Mouse (Mus musculus): ENCODE results near the gene Chic2. TPM values are rescaled to one million over a fixed set of nuclear protein-coding genes. Genes with fewer than 3 reads are reported as not detected.
A peak's percentile ranks its signal among the peaks of the same experiment; 100 is the strongest.

Chic2 gene
- polyA plus RNA-seq, 1 experiment from 2014 or later = 27.1 TPM

DNA sequence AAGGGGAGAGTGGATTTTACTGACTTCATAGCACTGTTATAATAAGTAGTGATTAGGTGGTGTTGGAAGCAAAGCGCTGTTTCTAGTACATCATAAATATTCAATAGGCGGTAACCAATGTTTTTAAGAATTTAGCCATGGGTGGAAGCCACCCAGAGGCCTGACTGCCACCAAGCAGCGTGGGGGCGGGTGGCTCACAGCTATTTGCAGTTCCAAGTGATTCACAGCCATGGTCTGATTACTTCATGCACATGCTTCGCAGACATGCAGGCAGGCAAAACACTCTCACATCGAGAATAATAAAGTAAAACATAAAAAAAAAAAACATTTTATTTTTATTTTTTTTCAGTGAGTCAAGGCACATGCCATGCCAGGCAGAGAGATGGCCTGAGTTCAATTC, 75.2 kb downstream of the Chic2 start:
- Histone ChIP-seq H3K9me3 (replicated peaks) (no peaks in the 10 kb centered on the region), H3K4me3 (replicated peaks) (no peak overlapping the region), H3K4me1 (peaks cover 5% of the 10 kb centered on the region), H3K27me3 (no peaks in the 10 kb centered on the region), H3K9ac (no peak overlapping the region), H3K36me3 (no peaks in the 10 kb centered on the region), H3K27ac (no peak overlapping the region), H3K4me2 (no peak overlapping the region)
- no peak for ATAC-seq (replicated peaks; ENCODE audit: low FRiP score)
- 88% methylated on average over 6 of the region's 6 CpGs for WGBS

DNA sequence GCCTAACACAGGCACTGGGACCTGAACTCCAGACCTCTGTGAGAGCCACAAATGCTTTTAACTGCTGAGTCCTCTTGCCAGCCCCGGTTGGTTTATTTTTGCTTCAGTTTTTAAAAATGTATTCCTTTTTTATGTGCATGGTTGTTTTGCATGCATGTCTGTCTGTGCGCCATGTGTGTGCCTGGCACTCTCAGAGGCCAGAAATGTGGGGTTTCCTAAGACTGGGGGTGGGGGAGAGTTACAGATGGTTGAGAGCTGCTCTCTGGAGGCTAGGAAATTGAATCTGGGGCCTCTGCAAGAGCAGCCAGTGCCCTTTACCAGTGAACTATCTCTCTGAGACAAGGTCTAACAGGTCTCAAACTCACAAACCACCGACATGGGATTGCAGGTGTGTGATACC, 76.7 kb downstream of the Chic2 start:
- H3K9ac ChIP-seq = no peak overlapping the region
- 85% methylated on average over 3 of the region's 3 CpGs for whole genome bisulfite sequencing
- H3K36me3 ChIP-seq = no peaks in the 10 kb centered on the region
- H3K4me1 ChIP-seq = no peaks in the 10 kb centered on the region
- H3K27me3 ChIP-seq = no peaks in the 10 kb centered on the region
- no peak overlapping the region for H3K4me2 ChIP-seq
- no peaks in the 10 kb centered on the region for H3K9me3 ChIP-seq (replicated peaks)
- no peak for ATAC-seq (replicated peaks; ENCODE audit: low FRiP score)
- H3K27ac ChIP-seq = no peak overlapping the region
- H3K4me3 ChIP-seq (replicated peaks) = no peak overlapping the region

DNA sequence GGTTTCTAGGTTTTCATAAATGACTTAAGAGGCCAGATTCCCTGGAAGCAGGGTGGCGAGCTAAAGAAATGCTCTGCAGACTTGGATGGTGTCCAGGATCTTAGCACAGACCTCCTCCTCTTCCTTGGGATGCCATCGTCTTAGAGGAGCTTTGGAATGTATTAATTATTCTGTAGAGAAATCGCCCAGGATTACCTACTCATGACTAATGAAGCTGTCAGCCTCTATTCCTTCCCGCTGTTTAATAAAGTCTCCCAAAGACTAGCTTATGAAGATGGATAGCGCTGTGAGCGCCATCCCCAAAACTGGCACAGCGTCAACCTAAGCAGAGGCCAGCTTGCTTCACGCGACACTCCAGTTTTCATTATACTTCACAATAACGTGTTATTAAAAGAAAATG, 77.7 kb downstream of the Chic2 start:
- Histone ChIP-seq H3K36me3 (no peaks in the 10 kb centered on the region), H3K27ac (no peak overlapping the region), H3K9me3 (replicated peaks) (no peaks in the 10 kb centered on the region), H3K4me3 (replicated peaks) (no peak overlapping the region), H3K4me2 (no peak overlapping the region), H3K27me3 (no peaks in the 10 kb centered on the region), H3K4me1 (no peaks in the 10 kb centered on the region), H3K9ac (no peak overlapping the region)
- no peak for ATAC-seq (replicated peaks; ENCODE audit: low FRiP score)
- WGBS = 70% methylated on average over 10 of the region's 10 CpGs

DNA sequence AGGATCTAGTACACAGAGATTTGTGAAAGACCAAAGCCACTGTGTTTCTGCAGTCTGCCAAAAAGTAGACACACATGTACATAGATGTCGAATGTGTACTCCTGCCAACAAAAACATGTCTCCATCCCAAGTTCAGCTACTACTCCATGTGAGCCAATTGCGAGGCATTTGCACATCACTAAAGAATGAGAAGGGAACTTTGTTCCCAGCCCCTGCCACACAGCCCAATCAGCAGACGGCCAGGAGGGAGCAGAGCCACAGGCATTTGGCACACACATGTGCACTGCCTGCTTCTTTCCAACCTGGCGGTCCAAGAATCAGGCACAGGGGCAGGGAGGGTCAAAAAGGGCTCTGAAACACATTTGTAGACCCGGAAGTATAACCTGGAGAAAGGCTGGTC, 81.8 kb downstream of the Chic2 start:
- 61% methylated on average over 5 of the region's 5 CpGs for WGBS
- ATAC-seq (replicated peaks; ENCODE audit: low FRiP score) = no peak
- no peak overlapping the region for H3K9ac ChIP-seq

DNA sequence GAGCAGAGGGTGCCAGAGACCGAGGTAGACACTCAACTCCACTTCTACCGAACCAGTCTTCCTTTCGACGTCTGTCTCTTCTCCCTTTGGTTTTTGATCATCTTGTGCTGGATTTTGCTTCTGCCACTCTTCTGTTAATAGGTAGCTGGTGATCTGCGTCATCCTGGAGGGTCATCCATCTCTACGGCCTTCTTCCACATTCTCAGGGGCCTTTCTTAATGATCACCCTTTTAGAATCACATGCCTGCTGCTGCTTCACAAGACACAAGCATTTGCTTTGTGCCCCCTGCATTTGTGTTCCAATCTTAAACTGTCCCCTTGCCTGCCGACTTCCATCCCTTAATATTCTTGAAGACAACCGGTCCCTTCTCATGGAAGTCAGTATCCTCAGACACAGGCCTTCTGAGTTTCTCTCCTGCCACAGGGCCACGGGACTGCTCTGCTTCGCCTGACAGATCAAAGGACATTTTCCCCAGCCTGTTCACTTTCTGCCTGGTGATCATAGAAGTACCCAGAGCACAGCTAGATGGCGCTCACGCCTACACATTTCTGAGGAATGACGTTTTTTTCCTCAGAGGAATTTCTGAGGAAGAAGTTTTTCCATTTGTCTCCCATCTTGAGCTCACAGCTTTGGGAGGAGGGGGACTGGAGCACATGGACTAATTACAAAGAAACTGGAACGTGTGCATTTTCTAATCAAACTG, 83.6 kb downstream of the Chic2 start:
- WGBS = 25% methylated on average over 14 of the region's 14 CpGs
- Histone ChIP-seq H3K4me3 (replicated peaks) (no peak overlapping the region), H3K4me2 (no peak overlapping the region), H3K9ac (no peak overlapping the region), H3K27ac (no peak overlapping the region), H3K9me3 (replicated peaks) (no peaks in the 10 kb centered on the region), H3K36me3 (no peaks in the 10 kb centered on the region), H3K27me3 (peaks cover 28% of the 10 kb centered on the region), H3K4me1 (peaks cover 27% of the 10 kb centered on the region)
- ATAC-seq (replicated peaks; ENCODE audit: low FRiP score) = peak; percentile 85

More for the DNA sequence above, 81.8 kb downstream of the Chic2 start:
- no peak overlapping the region for H3K27ac ChIP-seq
- H3K36me3 ChIP-seq = no peaks in the 10 kb centered on the region
- H3K4me1 ChIP-seq = peaks cover 13% of the 10 kb centered on the region
- H3K4me2 ChIP-seq = no peak overlapping the region
- H3K27me3 ChIP-seq = peaks cover 15% of the 10 kb centered on the region
- H3K9me3 ChIP-seq (replicated peaks) = no peaks in the 10 kb centered on the region
- H3K4me3 ChIP-seq (replicated peaks) = no peak overlapping the region

DNA sequence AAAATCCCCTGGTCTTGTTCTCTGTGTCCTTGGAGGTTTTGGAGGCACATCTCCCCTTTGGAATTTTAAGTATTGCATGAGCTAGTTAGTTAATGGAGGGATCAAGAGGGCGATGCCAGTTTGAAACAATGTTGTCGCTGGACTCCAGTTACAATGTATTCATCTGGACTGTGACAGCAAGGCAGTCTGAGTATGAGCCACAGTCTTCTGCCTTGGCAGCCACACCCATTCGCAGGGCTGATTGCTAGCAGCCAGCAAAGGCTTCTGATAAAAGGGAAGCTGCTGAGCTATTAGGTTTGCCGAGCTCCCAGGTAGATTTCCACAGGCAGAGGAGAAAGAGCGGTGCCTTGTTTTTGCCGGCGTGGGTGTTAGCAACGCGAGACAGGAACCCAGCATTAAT, 84.3 kb downstream of the Chic2 start:
- H3K4me1 ChIP-seq = peaks cover 29% of the 10 kb centered on the region
- H3K36me3 ChIP-seq = no peaks in the 10 kb centered on the region
- no peak overlapping the region for H3K4me2 ChIP-seq
- no peak for ATAC-seq (replicated peaks; ENCODE audit: low FRiP score)
- peaks cover 28% of the 10 kb centered on the region for H3K27me3 ChIP-seq
- H3K9ac ChIP-seq = no peak overlapping the region
- H3K4me3 ChIP-seq (replicated peaks) = no peak overlapping the region
- WGBS = 52% methylated on average over 9 of the region's 9 CpGs
- no peaks in the 10 kb centered on the region for H3K9me3 ChIP-seq (replicated peaks)
- H3K27ac ChIP-seq = no peak overlapping the region

DNA sequence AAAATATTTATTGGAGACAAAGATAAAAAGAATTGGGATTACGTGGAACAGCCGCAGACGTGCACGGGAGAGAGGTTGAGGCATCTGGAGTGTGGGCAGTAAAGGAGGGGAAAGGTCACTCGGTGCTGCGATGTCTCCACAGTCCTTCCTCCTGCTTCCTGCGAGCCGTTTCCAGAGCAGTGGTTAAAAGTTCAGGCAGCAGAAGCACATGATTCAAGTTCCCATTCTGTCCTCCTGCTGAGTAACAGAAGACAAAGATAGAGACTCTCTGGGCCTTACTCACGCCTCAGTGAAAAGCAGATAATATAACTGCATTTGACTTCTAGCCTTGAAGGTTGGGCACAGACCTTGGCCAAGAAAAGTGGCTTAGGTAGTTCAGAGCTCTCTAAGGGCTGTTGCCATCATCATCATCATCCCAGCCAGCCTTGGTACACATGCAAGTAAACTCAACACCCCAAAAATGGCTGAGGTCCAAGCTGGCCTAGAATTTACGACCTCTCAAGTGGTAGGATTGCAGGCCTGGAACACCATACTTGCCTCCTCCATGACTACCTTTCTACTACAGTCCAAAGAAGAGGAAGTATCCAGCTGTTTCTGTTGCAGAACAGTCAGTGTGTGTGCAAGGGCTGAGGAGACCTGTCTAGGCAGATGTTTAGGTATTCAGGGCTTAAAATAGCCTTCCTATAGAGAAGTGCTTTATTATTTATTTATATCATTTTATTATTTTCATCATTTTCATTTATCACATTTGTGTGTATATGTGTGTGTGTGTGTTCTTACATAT, 87.1 kb downstream of the Chic2 start:
- 41% methylated on average over 10 of the region's 10 CpGs for WGBS
- peaks cover 39% of the 10 kb centered on the region for H3K27me3 ChIP-seq
- no peak for ATAC-seq (replicated peaks; ENCODE audit: low FRiP score)
- peaks cover 29% of the 10 kb centered on the region for H3K4me1 ChIP-seq
- no peaks in the 10 kb centered on the region for H3K36me3 ChIP-seq
- H3K4me3 ChIP-seq (replicated peaks) = no peak overlapping the region
- no peaks in the 10 kb centered on the region for H3K9me3 ChIP-seq (replicated peaks)
- no peak overlapping the region for H3K27ac ChIP-seq
- no peak overlapping the region for H3K4me2 ChIP-seq
- no peak overlapping the region for H3K9ac ChIP-seq

DNA sequence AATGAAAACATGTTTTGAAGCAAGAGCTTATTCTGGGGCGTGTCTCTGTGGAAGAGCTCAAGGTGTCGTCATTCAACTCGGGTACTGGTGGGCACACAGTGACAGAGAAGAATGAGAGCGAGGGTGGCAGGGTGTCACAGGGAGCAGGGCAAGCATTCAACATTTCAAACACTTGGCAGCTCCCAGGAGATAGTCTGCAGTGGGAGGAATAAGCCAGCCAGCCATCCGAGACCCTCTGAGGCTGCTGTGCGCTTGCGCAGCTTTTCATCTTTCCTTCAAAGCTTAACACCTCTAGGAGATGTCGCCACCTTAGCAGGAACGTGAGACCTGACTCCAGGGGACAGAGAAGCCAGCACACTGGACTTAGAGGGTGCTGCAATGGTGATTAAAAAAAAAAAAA, 88.2 kb downstream of the Chic2 start:
- H3K9ac ChIP-seq = no peak overlapping the region
- no peaks in the 10 kb centered on the region for H3K36me3 ChIP-seq
- peaks cover 39% of the 10 kb centered on the region for H3K27me3 ChIP-seq
- H3K4me3 ChIP-seq (replicated peaks) = no peak overlapping the region
- H3K4me2 ChIP-seq = peak overlapping the region; percentile 46
- no peak overlapping the region for H3K27ac ChIP-seq
- 13% methylated on average over 9 of the region's 9 CpGs for WGBS
- peaks cover 26% of the 10 kb centered on the region for H3K4me1 ChIP-seq
- no peaks in the 10 kb centered on the region for H3K9me3 ChIP-seq (replicated peaks)
- ATAC-seq (replicated peaks; ENCODE audit: low FRiP score) = peak; percentile 53; the same call in 1 of the 2 replicates

DNA sequence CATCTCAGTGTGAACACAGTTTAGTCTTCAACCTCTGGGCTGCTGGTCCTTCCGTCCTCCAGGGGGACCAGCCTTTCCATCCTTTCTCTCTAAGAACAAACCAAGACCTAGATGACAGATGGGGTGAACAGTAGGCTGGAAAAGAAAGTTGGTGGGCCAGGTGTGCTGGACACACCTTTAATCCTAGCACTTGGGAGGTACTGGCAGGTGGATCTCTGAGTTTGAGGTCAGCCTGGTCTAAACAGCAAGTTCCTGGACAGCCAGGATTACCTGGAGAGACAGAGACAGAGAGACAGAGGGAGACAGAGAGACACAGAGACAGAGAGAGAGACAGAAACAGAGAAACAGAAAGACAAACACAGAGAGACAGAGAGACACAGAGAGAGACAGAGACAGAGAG, 89.0 kb downstream of the Chic2 start:
- 87% methylated on average over 1 of the region's 1 CpGs for WGBS

DNA sequence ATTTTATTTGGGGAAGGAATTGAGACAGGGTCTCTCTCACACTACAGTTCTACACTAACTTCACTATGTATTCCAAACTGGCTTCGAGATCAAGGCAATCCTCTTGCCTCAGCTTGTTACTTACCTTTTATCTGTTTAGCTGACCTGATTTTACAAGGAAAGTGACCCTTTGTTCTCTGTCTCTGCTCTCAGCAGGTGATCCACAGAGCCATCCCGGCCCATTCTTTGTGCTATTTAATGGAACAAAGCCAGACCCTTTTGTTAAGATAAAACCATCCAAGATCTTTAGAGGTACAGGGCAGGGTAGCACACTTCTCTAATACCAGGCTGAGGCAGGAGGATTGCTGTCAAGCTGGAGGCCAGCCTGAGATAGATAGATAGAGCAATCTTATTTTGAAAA, 91.6 kb downstream of the Chic2 start:
- Histone ChIP-seq H3K4me1 (peaks cover 16% of the 10 kb centered on the region; the same call in 1 of the 2 replicates), H3K27ac (no peak overlapping the region), H3K27me3 (peaks cover 30% of the 10 kb centered on the region), H3K9ac (no peak overlapping the region), H3K4me3 (replicated peaks) (no peak overlapping the region), H3K36me3 (no peaks in the 10 kb centered on the region), H3K9me3 (replicated peaks) (no peaks in the 10 kb centered on the region), H3K4me2 (no peak overlapping the region)
- ATAC-seq (replicated peaks; ENCODE audit: low FRiP score) = no peak
- WGBS = 41% methylated on average over 2 of the region's 2 CpGs

More for the DNA sequence above, 89.0 kb downstream of the Chic2 start:
- no peaks in the 10 kb centered on the region for H3K9me3 ChIP-seq (replicated peaks)
- H3K27ac ChIP-seq = no peak overlapping the region
- H3K4me3 ChIP-seq (replicated peaks) = no peak overlapping the region
- H3K36me3 ChIP-seq = no peaks in the 10 kb centered on the region
- peaks cover 19% of the 10 kb centered on the region for H3K4me1 ChIP-seq
- no peak for ATAC-seq (replicated peaks; ENCODE audit: low FRiP score)
- H3K9ac ChIP-seq = no peak overlapping the region
- peaks cover 37% of the 10 kb centered on the region for H3K27me3 ChIP-seq
- no peak overlapping the region for H3K4me2 ChIP-seq

DNA sequence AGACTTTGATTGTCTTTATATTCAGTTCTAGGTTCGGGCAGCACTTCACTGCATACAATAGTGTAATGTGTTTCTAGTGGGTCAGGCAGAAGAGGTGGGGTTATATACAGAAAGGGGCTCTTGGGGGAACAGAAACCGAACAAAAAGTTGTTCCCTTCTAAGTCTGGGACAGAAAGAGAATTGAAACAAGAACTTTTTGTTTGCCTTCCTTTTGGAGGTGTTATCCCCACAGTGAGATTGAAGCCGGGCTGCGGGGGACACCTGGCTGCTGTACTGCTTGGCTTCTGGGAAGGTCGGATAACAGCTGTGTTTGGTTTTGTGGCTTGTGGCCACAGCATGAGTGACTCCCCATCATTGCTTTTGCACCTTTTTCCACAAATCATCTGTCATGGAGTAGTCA, 93.2 kb downstream of the Chic2 start:
- no peak overlapping the region for H3K4me3 ChIP-seq (replicated peaks)
- no peak overlapping the region for H3K9ac ChIP-seq
- H3K4me1 ChIP-seq = peaks cover 6% of the 10 kb centered on the region; the same call in 1 of the 2 replicates
- peaks cover 24% of the 10 kb centered on the region for H3K27me3 ChIP-seq
- no peaks in the 10 kb centered on the region for H3K36me3 ChIP-seq
- no peak overlapping the region for H3K27ac ChIP-seq
- no peak overlapping the region for H3K4me2 ChIP-seq
- no peak for ATAC-seq (replicated peaks; ENCODE audit: low FRiP score)
- 75% methylated on average over 5 of the region's 5 CpGs for WGBS
- H3K9me3 ChIP-seq (replicated peaks) = no peaks in the 10 kb centered on the region

DNA sequence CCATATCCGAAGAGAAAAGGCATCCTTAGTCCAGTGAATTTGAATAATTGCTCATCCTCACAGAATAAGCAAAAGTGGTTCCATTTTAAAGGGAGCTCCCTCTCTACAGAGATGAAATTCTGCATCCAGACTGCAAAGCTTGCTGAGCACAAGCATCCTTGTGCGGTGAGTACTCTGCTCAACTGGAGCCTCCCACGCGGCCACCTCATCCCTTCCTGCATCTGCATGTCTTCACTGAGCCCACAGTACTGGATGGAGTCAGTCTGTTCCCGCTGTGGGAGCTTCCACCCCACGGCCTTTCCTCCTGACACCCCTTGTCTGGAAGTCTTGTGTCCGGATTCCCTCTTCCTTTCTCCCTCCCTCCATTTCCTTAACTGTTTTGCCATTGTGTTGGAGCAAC, 95.3 kb downstream of the Chic2 start:
- Histone ChIP-seq H3K27me3 (peaks cover 34% of the 10 kb centered on the region), H3K36me3 (no peaks in the 10 kb centered on the region), H3K4me2 (no peak overlapping the region), H3K9ac (no peak overlapping the region), H3K9me3 (replicated peaks) (no peaks in the 10 kb centered on the region), H3K27ac (no peak overlapping the region), H3K4me1 (no peaks in the 10 kb centered on the region), H3K4me3 (replicated peaks) (no peak overlapping the region)
- ATAC-seq (replicated peaks; ENCODE audit: low FRiP score) = no peak
- 60% methylated on average over 7 of the region's 7 CpGs for WGBS

Measured in kidney, embryonic 15.5 days (tissue).